Mouse (Mus musculus): ENCODE measurements around the gene Nt5dc3. TPM values are rescaled to one million over a fixed set of nuclear protein-coding genes. Genes with fewer than 3 reads are reported as not detected.

Nt5dc3 gene
- polyA plus RNA-seq, 1 experiment from 2014 or later, result 7.3 TPM

DNA sequence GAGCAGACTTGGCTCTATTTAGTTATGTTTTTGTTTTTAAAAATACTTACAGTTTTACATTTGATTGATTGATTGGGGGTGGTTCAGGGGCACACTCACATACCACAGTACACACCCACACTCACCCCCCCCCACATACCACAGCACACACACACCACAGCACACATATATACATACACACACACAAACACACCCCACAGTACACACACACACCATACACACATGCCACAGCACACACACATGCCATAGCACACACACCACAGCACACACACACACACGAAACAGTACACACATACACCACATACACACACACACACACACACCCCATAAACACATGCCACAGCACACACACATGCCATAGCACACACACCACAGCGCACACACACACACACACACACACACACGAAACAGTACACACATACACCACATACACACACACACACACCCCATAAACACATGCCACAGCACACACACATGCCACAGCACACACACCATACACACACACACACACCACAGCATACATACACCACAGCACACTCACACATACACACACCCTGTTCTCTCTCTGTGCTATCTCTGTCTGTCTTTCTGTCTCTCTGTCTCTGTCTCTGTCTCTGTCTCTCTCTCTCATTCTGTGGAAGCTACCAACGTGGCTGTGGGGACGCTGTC is 17.4 kb downstream of the Nt5dc3 start:
- WGBS, result 88% methylated on average over 5 of the region's 5 CpGs
- no peaks in the 10 kb centered on the region for H3K9me3 ChIP-seq
- ATAC-seq (ENCODE audit: low read depth), result no peak
- no peak overlapping the region for H3K9ac ChIP-seq
- no peak overlapping the region for H3K27ac ChIP-seq (replicated peaks)
- H3K27me3 ChIP-seq, result no peaks in the 10 kb centered on the region
- no peaks in the 10 kb centered on the region for H3K36me3 ChIP-seq
- no peak overlapping the region for H3K4me2 ChIP-seq
- H3K4me3 ChIP-seq, result no peak overlapping the region
- H3K4me1 ChIP-seq (replicated peaks), result no peaks in the 10 kb centered on the region

DNA sequence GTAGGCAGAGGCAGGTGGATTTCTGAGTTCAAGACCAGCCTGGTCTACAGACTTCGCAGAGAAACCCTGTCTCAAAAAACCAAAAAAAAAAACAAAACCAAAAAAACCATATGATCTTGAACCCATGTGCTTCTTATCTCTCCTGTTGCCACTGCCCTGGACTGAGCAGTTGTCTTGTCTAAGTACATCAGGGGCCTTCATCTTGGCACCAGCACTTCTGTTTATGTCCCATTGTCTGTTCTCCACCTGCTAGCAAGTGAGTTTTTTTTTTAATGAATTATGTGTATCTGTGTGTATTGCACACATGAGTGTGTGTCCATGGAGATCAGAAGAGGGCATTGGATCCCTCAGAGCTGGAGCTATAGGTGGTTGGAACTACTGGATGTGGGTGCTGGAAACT is 28.6 kb downstream of the Nt5dc3 start:
- Histone ChIP-seq H3K9me3 (no peaks in the 10 kb centered on the region), H3K36me3 (no peaks in the 10 kb centered on the region), H3K4me3 (no peak overlapping the region), H3K9ac (no peak overlapping the region), H3K4me1 (replicated peaks) (peaks cover 5% of the 10 kb centered on the region), H3K27me3 (no peaks in the 10 kb centered on the region), H3K4me2 (no peak overlapping the region), H3K27ac (replicated peaks) (no peak overlapping the region)
- WGBS, result 100% methylated on average over 1 of the region's 1 CpGs
- no peak for ATAC-seq (ENCODE audit: low read depth)

DNA sequence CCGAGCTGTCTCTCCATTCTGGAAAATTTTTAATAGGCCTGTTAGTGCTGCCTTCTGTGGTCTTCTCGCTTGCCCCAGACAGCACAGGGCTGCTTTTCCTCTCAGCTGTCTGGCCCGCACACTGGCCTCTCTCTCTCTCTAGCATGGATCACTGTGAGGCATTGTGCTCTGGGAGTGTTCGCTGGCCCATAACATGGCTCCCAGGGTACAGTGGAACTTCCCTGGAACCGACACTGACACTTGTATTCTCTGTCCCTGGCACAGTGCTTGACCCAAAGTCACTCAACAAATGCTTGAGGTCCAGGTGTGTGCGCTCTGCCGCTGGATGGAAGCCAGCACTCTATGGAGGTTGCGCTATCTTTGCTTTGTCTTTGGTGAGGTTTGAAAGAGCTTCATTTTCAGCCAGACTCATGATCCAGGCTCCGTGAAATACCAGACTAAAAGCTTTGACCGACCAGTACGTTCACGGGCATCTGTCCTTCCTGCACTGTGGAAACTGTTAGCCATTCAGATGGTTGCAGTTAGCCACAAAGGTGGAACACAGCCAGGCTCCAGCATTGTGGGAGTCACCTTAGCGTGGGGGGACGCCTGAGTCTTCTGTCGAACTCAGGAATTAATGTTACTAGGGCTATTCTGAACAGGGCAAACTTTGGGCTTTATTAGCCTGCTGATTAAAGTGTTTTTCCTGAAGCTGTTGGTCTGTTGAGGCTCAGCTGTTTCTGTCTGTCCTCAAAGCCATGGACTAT is 29.4 kb downstream of the Nt5dc3 start:
- ATAC-seq (ENCODE audit: low read depth), result peak; percentile 57; the same call in 1 of the 2 replicates

DNA sequence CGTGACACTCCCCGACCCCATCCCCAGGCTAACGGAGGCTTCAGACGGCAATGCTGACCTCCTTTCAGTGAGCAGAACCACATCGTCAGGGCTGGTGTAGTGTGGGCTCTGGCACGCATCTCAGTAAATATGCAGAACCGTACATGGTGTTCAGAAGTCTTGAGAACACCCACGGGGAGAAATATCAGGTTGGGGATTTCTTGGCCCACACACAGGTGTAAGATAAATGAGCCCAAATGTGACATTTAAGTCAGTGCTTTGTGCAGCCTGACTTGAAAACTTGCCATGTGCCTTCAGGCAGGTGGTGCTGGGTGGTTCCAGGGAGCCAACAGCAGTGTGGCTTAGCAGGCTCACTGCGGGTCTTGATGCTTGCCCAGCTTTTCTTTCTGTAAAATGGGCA is 31.2 kb downstream of the Nt5dc3 start:
- WGBS, result 88% methylated on average over 9 of the region's 9 CpGs
- Histone ChIP-seq H3K27me3 (no peaks in the 10 kb centered on the region), H3K9ac (no peak overlapping the region), H3K4me3 (no peak overlapping the region), H3K27ac (replicated peaks) (no peak overlapping the region), H3K36me3 (no peaks in the 10 kb centered on the region), H3K9me3 (no peaks in the 10 kb centered on the region), H3K4me1 (replicated peaks) (peaks cover 5% of the 10 kb centered on the region), H3K4me2 (no peak overlapping the region)
- no peak for ATAC-seq (ENCODE audit: low read depth)

More for the DNA sequence above, 29.4 kb downstream of the Nt5dc3 start:
- Histone ChIP-seq H3K9me3 (no peaks in the 10 kb centered on the region), H3K27me3 (no peaks in the 10 kb centered on the region), H3K27ac (replicated peaks) (no peak overlapping the region), H3K4me1 (replicated peaks) (peaks cover 5% of the 10 kb centered on the region), H3K4me2 (no peak overlapping the region), H3K36me3 (no peaks in the 10 kb centered on the region), H3K9ac (no peak overlapping the region), H3K4me3 (no peak overlapping the region)
- WGBS, result 74% methylated on average over 15 of the region's 15 CpGs

DNA sequence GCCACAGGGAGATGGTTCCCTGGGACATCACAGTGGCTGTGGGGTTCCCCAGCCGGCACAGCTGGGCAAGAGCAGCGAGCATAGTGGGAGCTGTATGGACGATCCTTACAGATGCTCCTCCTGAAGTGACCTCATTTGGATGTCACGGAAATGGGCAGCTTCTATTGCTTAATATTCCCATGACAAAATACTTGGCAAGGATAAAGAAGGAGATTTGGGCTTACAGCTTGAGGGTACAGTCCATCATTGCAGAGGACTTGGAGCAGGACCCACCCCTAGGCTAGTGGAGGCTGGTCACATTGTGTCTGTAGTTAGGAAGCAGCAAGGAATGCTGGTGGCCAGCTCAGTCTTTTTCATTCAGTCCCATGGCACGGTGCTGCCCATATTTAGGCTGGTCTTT is 31.8 kb downstream of the Nt5dc3 start:
- H3K4me1 ChIP-seq (replicated peaks), result peaks cover 5% of the 10 kb centered on the region

DNA sequence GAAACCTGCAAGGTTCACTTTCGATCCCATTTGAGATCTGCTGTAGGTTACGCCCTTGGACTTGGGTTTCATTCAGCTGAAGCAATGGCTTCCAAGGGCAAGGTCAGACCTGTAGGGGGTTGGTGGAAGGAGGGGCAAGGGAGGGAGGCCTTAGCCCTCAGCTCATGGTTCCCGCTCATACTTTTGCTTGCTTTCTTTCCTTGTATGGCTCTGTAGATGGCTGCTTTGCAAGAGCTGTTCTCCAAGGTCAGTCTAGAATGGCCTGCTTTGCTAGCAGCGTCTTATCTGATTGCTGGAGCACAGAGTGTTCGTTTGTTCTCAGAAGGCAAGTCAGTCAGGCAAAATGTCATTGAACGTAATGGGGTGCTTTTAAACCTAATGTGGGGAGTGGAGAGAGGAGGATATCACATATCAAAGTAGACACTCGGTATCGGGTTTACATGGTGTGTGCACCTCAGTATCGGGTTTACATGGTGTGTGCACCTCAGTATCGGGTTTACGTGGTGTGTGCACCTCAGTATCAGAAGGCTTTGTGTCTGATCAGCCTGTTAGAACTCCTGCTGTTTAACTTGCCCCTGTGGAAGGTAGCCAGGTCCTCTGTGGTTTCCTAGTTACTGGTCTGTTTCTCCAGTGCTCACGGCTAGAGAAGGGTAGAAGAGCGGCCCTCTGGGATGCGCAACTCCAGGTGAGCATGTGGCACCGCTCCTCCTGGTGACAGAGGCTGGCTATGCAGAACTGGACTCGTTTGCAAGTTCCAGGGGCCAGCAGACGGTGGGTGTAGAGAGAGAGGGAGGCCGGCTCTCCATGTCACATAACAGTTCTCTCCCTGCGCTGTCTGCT is 35.7 kb downstream of the Nt5dc3 start:
- no peak for ATAC-seq (ENCODE audit: low read depth)
- H3K27ac ChIP-seq (replicated peaks), result no peak overlapping the region
- H3K4me3 ChIP-seq, result no peak overlapping the region
- H3K27me3 ChIP-seq, result no peaks in the 10 kb centered on the region
- WGBS, result 81% methylated on average over 19 of the region's 19 CpGs
- peaks cover 4% of the 10 kb centered on the region for H3K4me1 ChIP-seq (replicated peaks)
- H3K9ac ChIP-seq, result no peak overlapping the region
- H3K9me3 ChIP-seq, result no peaks in the 10 kb centered on the region
- H3K36me3 ChIP-seq, result no peaks in the 10 kb centered on the region
- H3K4me2 ChIP-seq, result no peak overlapping the region

More for the DNA sequence above, 31.8 kb downstream of the Nt5dc3 start:
- H3K9ac ChIP-seq, result no peak overlapping the region
- H3K4me2 ChIP-seq, result no peak overlapping the region
- no peaks in the 10 kb centered on the region for H3K9me3 ChIP-seq
- H3K27ac ChIP-seq (replicated peaks), result no peak overlapping the region
- 91% methylated on average over 5 of the region's 5 CpGs for WGBS
- no peaks in the 10 kb centered on the region for H3K36me3 ChIP-seq
- no peak for ATAC-seq (ENCODE audit: low read depth)
- H3K4me3 ChIP-seq, result no peak overlapping the region
- no peaks in the 10 kb centered on the region for H3K27me3 ChIP-seq

DNA sequence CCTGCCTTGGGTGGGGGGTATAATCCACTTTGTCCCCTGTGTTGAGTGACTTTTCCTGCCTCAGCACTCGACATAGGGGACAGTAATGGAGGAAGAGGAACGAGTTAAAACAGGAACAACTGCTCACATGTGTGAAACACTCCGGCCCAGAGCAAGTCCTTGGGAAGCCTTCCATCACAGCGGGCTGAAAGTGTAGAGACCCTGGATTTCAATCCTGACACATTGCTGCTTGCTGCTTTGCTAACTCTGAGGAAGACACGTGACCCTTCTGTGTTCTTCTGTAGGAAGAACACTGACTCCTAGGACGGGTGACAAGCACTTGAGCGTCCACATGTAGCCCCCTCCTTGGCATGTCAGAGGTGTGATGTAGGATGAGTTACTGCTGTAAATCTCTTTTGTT is 36.3 kb downstream of the Nt5dc3 start:
- H3K36me3 ChIP-seq, result no peaks in the 10 kb centered on the region
- H3K9me3 ChIP-seq, result no peaks in the 10 kb centered on the region
- no peak overlapping the region for H3K4me2 ChIP-seq
- H3K27ac ChIP-seq (replicated peaks), result no peak overlapping the region
- H3K27me3 ChIP-seq, result no peaks in the 10 kb centered on the region
- ATAC-seq (ENCODE audit: low read depth), result no peak
- no peak overlapping the region for H3K4me3 ChIP-seq
- no peak overlapping the region for H3K9ac ChIP-seq
- H3K4me1 ChIP-seq (replicated peaks), result peaks cover 10% of the 10 kb centered on the region
- 86% methylated on average over 7 of the region's 7 CpGs for WGBS

DNA sequence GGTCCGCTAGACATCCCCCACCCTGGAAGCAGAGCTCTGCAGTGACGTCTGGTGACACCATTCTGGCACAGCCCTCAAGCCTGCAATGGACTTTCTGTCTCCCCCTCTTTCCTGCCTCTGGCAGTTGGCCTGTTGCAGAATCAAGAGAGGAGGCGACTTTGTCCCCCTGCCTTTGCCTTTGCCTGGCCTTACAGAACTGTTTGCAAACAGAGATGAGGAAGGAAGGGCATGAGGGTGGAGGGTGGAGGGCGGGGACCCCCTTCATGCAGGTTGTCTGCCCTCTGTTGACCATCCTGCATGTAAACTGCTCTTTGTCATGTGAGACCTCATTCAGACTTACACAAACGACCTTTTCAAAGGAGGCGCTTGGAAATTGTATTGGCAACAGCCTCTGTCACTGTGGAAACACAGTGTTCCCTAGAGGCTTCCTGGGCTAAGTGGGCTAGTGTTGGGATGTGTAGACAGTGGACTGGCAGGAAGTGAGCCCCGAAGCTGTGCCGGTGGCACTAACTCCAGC is 40.9 kb downstream of the Nt5dc3 start:
- peak overlapping the region; percentile 32 for H3K9ac ChIP-seq
- H3K4me3 ChIP-seq, result no peak overlapping the region
- H3K27ac ChIP-seq (replicated peaks), result peak overlapping the region; percentile 65; the same call in 1 of the 2 replicates
- ATAC-seq (ENCODE audit: low read depth), result peak; percentile 87
- H3K4me1 ChIP-seq (replicated peaks), result peaks cover 15% of the 10 kb centered on the region
- H3K27me3 ChIP-seq, result no peaks in the 10 kb centered on the region
- peaks cover 21% of the 10 kb centered on the region for H3K36me3 ChIP-seq
- H3K9me3 ChIP-seq, result no peaks in the 10 kb centered on the region
- H3K4me2 ChIP-seq, result peak overlapping the region; percentile 14
- 19% methylated on average over 8 of the region's 8 CpGs for WGBS

DNA sequence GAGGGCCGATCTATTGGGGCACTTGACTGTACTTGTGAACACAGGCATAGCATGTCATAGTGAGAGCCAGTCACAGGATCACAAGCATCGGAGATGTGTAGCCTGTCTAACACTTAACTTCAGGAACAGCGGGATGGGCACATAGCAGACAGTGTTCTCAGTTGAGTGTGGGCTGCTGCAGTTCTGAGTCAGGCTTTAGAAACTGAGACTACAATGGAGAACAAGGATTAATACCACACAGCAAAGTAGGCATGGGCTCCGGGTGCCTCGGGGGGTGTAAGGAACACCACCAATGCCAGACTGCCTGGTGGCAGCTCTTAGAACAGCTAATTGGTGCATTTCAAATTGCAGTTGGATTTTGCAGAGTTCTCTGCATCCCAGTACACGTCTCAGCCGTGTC is 42.2 kb downstream of the Nt5dc3 start:
- Histone ChIP-seq H3K4me3 (no peak overlapping the region), H3K36me3 (peaks cover 28% of the 10 kb centered on the region), H3K27ac (replicated peaks) (no peak overlapping the region), H3K4me2 (no peak overlapping the region), H3K9me3 (no peaks in the 10 kb centered on the region), H3K27me3 (no peaks in the 10 kb centered on the region), H3K4me1 (replicated peaks) (peaks cover 15% of the 10 kb centered on the region), H3K9ac (no peak overlapping the region)
- no peak for ATAC-seq (ENCODE audit: low read depth)
- WGBS, result 94% methylated on average over 7 of the region's 7 CpGs

DNA sequence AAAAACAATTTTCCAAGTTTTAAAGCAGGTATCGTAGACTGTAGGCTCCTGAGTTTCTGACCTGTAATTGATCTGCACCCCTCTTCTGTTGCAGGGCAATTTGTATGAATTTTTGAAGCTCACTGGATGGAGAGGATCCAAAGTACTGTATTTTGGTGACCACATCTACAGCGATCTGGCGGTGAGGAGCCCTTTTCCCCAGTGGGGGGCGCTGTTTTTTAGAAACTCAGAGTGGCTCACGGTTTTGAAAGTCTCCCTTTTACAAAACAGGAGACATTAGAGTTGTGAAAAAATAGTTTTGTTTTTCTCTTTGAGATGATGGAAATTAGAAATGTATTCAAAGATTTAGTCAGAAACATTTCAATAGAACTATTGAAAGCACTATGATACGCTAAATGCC is 45.3 kb downstream of the Nt5dc3 start:
- Histone ChIP-seq H3K9me3 (no peaks in the 10 kb centered on the region), H3K4me1 (replicated peaks) (peaks cover 15% of the 10 kb centered on the region), H3K27me3 (no peaks in the 10 kb centered on the region), H3K9ac (no peak overlapping the region), H3K4me3 (no peak overlapping the region), H3K36me3 (peaks cover 36% of the 10 kb centered on the region), H3K27ac (replicated peaks) (no peak overlapping the region), H3K4me2 (no peak overlapping the region)
- 82% methylated on average over 6 of the region's 6 CpGs for WGBS
- ATAC-seq (ENCODE audit: low read depth), result no peak

DNA sequence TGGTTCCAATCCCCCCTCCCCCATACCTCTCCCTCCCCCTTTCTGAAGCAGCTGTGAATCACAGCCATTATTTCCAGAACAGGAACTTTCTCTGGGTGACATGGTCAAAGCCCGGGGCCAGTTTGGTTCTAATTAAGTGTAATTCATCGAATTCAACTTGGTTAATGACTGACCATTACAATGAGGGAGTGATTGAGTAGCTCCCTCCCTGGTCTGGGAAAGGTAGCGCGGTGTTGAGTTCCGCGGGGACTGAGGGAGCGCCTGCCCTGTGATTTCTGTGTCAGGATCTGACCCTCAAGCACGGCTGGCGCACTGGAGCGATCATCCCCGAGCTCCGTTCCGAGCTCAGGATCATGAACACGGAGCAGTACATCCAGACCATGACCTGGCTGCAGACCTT is 46.1 kb downstream of the Nt5dc3 start:
- Histone ChIP-seq H3K9me3 (no peaks in the 10 kb centered on the region), H3K36me3 (peaks cover 41% of the 10 kb centered on the region), H3K9ac (no peak overlapping the region), H3K4me3 (no peak overlapping the region), H3K4me2 (no peak overlapping the region), H3K27ac (replicated peaks) (no peak overlapping the region), H3K27me3 (no peaks in the 10 kb centered on the region), H3K4me1 (replicated peaks) (peaks cover 8% of the 10 kb centered on the region)
- WGBS, result 47% methylated on average over 14 of the region's 14 CpGs
- no peak for ATAC-seq (ENCODE audit: low read depth)
